Mouse (Mus musculus): Measurements from ENCODE around the gene Mpzl3. TPM values are rescaled to one million over a fixed set of nuclear protein-coding genes. Genes with fewer than 3 reads are reported as not detected.

Gene Mpzl3
- total RNA-seq, 2 experiments from 2014 or later, result 1.2 TPM; not detected in 1

DNA sequence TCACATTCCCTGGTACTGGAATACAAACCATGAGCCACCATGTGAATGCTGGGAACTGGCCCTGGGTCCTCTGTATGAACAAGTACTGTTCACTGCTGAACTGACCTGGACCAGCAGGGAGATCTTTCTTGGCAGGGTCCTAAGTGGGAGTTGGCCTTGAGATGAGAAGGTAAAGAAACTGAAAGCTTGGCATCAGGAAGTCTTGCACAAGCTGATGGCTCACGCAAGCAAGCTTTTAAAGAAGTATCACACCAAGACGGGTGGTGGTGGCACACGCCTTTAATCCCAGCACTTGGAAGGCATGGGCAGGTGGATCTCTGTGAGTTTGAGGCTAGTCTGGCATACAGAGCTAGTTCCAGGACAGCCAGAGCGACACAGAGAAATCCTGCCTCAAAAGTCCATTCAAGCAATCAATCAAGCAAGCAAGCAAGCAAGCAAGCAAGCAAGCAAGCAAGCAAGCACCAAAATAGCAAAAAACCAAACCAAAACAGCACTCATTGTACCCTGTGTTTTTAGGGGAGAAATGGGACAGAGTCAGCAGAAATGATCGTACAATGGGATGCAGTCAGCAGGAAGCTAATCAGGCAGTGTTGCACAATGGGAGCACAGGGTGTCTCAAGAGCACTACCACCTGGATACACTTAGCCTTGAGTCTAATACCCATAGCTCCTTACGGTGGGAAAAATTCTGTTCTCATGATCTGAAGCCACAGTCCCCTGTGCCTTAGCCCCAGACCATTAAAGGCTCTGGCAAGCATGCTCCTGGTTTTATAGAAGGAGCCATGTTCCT, 40.4 kb downstream of the Mpzl3 start:
- peak; percentile 74 for ATAC-seq (replicated peaks; ENCODE audit: poor library complexity, severe bottlenecking)

GRCm38 (mm10) chr9:45097877-45098276, 42.9 kb downstream of the Mpzl3 start:
- ATAC-seq (replicated peaks; ENCODE audit: poor library complexity, severe bottlenecking), result no peak

GRCm38 (mm10) chr9:45098426-45098825, 43.4 kb downstream of the Mpzl3 start:
- ATAC-seq (replicated peaks; ENCODE audit: poor library complexity, severe bottlenecking), result no peak

GRCm38 (mm10) chr9:45102528-45102927, 47.5 kb downstream of the Mpzl3 start:
- ATAC-seq (replicated peaks; ENCODE audit: poor library complexity, severe bottlenecking), result no peak

DNA sequence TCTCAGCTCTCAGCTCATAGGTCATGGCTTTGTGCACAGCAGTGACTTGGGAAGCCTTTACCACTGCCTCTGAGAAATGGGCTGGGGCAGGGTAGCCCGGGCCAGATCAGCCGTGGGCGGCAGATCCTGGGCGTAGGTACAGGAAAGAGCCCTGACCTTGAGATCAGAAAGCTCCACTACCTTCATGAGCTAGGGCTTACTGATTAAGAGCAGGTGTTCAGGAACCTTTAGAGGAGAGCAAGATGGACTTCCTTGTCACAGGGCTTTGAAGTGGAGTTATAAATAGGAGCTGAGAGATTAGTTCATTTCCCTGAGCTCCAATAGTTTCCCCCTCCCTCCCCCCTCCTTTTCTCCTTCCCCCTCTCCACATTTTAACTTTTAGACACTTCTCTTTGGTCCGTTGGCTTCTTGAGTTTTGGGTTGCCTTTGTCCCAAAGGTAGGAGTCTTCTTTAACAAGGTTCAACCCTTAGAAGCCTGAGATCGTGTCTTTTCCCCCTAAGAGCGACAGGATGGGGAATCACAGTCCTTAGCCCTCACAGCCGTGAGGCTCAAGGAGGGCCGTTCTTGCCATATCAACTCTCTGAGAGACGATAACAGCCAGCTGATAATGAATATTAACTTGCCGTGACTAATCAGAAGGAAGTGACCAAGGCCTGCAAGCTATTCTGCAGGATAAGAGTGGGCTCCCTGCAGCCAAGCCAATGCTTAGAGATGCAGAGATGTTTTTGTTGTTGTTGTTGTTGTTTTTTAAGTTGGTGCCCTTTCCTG, 48.4 kb downstream of the Mpzl3 start:
- no peak for ATAC-seq (replicated peaks; ENCODE audit: poor library complexity, severe bottlenecking)

- ATAC-seq (replicated peaks; ENCODE audit: poor library complexity, severe bottlenecking), result no peak
Measured at GRCm38 (mm10) chr9:45105596-45106374, 50.8 kb downstream of the Mpzl3 start.

GRCm38 (mm10) chr9:45115706-45116105, 60.7 kb downstream of the Mpzl3 start:
- ATAC-seq (replicated peaks; ENCODE audit: poor library complexity, severe bottlenecking), result no peak

- ATAC-seq (replicated peaks; ENCODE audit: poor library complexity, severe bottlenecking), result no peak; the same call in 1 of the 2 replicates
Measured at GRCm38 (mm10) chr9:45116819-45117218, 61.8 kb downstream of the Mpzl3 start.

DNA sequence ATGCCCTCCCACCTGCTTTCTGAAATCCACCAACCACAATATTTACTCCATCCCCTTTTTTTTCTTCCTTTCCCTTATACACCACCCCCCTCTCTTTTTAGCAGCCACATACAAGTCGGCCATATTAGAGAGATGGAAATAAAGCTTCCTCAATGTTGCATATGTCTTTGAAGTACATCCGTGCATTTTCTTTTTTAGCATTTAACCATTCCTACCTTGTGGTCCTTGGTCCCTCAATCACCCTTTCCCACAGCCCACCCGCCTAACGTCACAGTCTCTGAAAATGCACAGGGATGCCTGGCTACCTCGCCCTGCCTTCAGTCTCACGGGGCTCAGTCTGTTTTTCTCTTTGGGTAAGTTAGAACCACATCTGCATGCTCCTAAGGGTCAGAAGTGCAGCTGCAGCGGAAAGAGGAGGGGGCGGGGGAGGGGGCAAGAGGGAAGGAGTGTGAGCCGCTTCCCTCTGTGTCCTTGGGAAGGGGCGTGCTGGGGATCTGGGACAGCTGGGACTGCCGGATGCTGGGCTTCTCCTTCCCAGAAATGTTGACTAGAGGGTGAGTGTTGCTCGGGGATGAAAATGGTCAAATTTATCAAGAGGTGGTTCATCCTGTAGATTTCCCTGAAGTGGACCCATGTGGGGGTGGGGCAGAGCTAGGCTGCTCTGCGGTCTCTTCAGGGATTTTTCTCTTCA, 62.9 kb downstream of the Mpzl3 start, which contains the start of gene Scn2b:
TSS of gene Scn2b (plus strand) at position 42 of the 691 bp plus-strand sequence.
- ATAC-seq (replicated peaks; ENCODE audit: poor library complexity, severe bottlenecking), result no peak

DNA sequence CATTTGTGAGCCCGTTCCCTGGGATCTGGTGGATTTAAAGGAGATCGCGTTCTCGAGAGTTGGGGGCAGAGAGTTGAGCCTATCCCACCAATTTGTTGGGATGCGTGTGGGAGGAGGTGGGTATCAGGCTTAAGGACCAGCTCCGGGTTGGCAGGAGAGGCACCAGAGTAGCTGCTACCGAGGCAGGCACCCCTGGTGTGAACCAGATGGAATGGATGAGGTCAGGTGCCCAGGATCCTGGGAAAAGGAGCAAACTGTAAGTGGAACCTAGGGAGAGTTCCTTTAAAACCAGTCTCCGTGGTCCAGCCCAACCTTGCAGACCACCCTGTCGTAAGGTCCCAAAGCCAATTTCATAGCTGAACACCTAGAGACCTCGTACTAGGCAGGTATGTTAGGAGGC, 63.6 kb downstream of the Mpzl3 start:
- ATAC-seq (replicated peaks; ENCODE audit: poor library complexity, severe bottlenecking), result no peak

GRCm38 (mm10) chr9:45119316-45119953, 64.4 kb downstream of the Mpzl3 start:
- ATAC-seq (replicated peaks; ENCODE audit: poor library complexity, severe bottlenecking), result no peak

DNA sequence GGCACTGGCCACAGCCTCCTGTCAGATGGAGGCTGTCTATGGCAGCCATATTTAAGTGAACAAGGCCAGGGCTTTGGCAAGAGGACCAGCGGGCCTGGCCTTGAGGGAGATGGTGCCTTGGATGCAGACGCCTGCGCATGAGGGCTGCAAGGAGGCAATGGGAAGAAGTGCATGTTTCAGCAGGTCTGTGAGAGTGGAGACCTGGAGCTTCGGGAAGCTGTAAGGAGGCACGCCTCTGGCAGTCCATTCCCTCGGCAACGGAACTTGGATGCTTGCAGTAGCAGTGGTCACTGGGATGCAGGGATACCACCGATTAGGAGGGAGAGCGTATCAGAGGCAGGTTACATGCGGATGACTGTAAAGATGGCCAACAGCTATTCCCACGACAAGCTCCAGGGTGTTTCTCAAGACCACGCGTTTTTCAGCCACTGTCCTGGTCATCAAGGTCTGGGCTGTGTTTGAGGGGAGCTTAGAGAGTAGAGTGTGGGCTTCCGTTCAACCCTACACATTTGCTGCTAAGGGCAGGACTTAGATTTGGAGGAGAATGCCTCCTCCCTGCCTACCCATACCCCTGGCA, 65.1 kb downstream of the Mpzl3 start:
- ATAC-seq (replicated peaks; ENCODE audit: poor library complexity, severe bottlenecking), result no peak

- ATAC-seq (replicated peaks; ENCODE audit: poor library complexity, severe bottlenecking), result no peak
Measured at GRCm38 (mm10) chr9:45120567-45120966, 65.6 kb downstream of the Mpzl3 start.

- ATAC-seq (replicated peaks; ENCODE audit: poor library complexity, severe bottlenecking), result no peak
Measured at GRCm38 (mm10) chr9:45121001-45121400, 66.0 kb downstream of the Mpzl3 start.

DNA sequence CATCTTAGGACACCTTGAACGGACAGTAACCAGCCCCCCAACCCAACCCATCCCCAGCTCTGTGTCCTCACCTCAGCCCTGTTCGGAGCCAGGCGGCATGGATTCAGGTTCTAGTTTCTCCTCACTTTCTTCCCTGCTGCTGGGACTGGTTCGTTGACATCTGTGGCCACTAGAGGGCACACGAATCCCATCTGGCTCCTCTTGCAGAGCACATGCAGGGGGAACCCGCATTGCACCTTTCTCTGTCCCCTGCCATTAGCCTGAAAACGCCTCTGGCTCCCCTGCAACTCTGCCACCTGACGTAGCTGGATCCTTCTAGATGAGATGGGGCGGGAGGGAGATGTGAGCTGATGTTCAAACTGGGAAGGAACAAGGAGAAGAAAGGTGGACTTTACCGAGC, 66.8 kb downstream of the Mpzl3 start:
- ATAC-seq (replicated peaks; ENCODE audit: poor library complexity, severe bottlenecking), result peak; percentile 69

- ATAC-seq (replicated peaks; ENCODE audit: poor library complexity, severe bottlenecking), result peak; percentile 72
Measured at GRCm38 (mm10) chr9:45122209-45122761, 67.3 kb downstream of the Mpzl3 start.

DNA sequence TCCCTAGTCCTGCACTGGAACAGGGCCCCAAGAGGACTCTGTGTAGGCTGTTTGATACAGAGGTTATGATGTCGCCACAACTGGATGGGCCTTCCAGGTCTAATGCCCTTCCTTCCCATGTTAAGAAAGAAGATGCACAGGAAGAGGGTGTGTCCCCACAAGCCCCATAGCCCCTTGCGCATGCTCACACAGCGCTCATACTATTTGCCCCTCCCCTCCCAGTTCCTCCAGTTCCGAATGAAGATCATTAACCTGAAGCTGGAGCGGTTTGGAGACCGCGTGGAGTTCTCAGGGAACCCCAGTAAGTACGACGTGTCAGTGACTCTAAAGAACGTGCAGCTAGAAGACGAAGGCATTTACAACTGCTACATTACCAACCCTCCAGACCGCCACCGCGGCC, 70.2 kb downstream of the Mpzl3 start:
- ATAC-seq (replicated peaks; ENCODE audit: poor library complexity, severe bottlenecking), result no peak

DNA sequence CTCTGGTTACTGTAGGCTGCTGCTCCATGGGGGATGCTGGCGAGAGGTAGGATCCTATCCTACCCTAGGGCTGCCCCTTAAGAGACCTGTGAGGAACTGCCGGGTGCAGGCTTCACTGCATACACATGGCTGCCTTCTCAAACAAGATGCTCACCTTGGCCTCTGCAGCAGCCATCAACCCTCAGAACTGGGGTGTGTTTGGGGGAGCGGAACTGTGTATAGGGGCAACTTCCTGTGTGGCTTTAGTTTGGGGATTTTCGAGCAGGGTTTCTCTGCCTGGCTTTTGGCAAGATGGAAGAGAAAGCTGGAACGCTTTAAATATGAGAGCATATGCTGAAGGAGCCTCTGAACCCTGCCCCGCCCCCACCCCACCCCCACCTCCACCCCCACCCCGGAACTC, 72.0 kb downstream of the Mpzl3 start:
- 0 out of 2 replicates have a peak, but pooled peaks have one; percentile 16 for ATAC-seq (replicated peaks; ENCODE audit: poor library complexity, severe bottlenecking)

All from granulocyte monocyte progenitor cell, adult 5-6 weeks (primary cell).